Mouse (Mus musculus) lung, embryonic 14.5 days (tissue): Measurements from ENCODE around the gene Fyn. TPM values are rescaled to one million over a fixed set of nuclear protein-coding genes. Genes with fewer than 3 reads are reported as not detected.
A peak's percentile ranks its signal among the peaks of the same experiment; 100 is the strongest.

Source experiments
- ATAC-seq: fragments of 200-750 bp; cut with Nextera tagmentation; 2 replicates; pipeline ENCODE4 v1.8.0; 2017; ENCODE audit warnings: mild to moderate bottlenecking, moderate TSS enrichment, moderate library complexity; ENCODE audit not compliant: insufficient read depth
- DNase-seq: peaks from one replicate; pipeline ENCODE4 v3.0.0-alpha.2; 2015
- H3K27ac ChIP-seq: fragments of 300-500 bp; sonication (generic); 2 replicates; pipeline ENCODE4 v1.5.1; 2014; ENCODE audit warnings: low read depth, mild to moderate bottlenecking, moderate library complexity
- H3K27me3 ChIP-seq: fragments of 300-500 bp; sonication (generic); 2 replicates; pipeline ENCODE4 v1.6.1; 2014; ENCODE audit warnings: low read length, control low read depth; ENCODE audit not compliant: insufficient read depth
- H3K36me3 ChIP-seq: fragments of 300-500 bp; sonication (generic); 2 replicates; pipeline ENCODE4 v1.6.1; 2014; ENCODE audit warnings: control low read depth; ENCODE audit not compliant: insufficient read depth
- H3K4me1 ChIP-seq: fragments of 300-500 bp; sonication (generic); 2 replicates; pipeline ENCODE4 v1.6.1; 2014; ENCODE audit warnings: antibody characterized with exemption, control low read depth; ENCODE audit not compliant: insufficient read depth
- H3K4me2 ChIP-seq: fragments of 300-500 bp; sonication (generic); 2 replicates; pipeline ENCODE4 v1.6.1; 2014; ENCODE audit warnings: mild to moderate bottlenecking
- H3K4me3 ChIP-seq: fragments of 300-500 bp; sonication (generic); 2 replicates; pipeline ENCODE4 v1.5.1; 2014; ENCODE audit warnings: low read depth, low read length
- H3K9ac ChIP-seq: fragments of 300-500 bp; sonication (generic); 2 replicates; pipeline ENCODE4 v1.6.1; 2014
- H3K9me3 ChIP-seq: fragments of 300-500 bp; sonication (generic); 2 replicates; pipeline ENCODE4 v1.6.1; 2016; ENCODE audit warnings: low read depth, low read length, control low read depth
- CTCF ChIP-seq: IDR thresholded peaks from 2 replicates; pipeline ENCODE4 v1.5.1; 2016; ENCODE audit warnings: antibody characterized with exemption, low read depth
- WGBS: fragments of 180-500 bp; shearing (Covaris S2); extraction: QIAGEN DNeasy Blood & Tissue Kit; methylation state at CpG from one replicate; pipeline ENCODE4 v1.1.7; 2014; 5-methylcytosine and 5-hydroxymethylcytosine counted together
- polyA plus RNA-seq: library from polyadenylated mRNA; unstranded; fragments of >200 nt; fragmentation: Nextera tagmentation; extraction: Ambion mirVana; gene quantifications from 2 replicates; pipeline ENCODE4 v1.2.1, GENCODE M21; 2014

Gene Fyn
- polyA plus RNA-seq, 1 experiment from 2014 or later: 30.3 TPM

- Histone ChIP-seq H3K36me3 (no peaks in the 10 kb centered on the region), H3K9me3 (no peaks in the 10 kb centered on the region), H3K4me2 (no peak overlapping the region), H3K9ac (no peak overlapping the region), H3K27me3 (no peaks in the 10 kb centered on the region), H3K27ac (no peak overlapping the region), H3K4me1 (0 out of 2 replicates have a peak, but pooled peaks cover 4% of the 10 kb centered on the region), H3K4me3 (no peak overlapping the region)
- DNase-seq (no peak), ATAC-seq (no peak)
- WGBS: 87% methylated on average over 8 of the region's 8 CpGs
- TF ChIP-seq CTCF: no peak
Observed at GRCm38 (mm10) chr10:39451918-39452624, 83.4 kb downstream of the Fyn start.

DNA sequence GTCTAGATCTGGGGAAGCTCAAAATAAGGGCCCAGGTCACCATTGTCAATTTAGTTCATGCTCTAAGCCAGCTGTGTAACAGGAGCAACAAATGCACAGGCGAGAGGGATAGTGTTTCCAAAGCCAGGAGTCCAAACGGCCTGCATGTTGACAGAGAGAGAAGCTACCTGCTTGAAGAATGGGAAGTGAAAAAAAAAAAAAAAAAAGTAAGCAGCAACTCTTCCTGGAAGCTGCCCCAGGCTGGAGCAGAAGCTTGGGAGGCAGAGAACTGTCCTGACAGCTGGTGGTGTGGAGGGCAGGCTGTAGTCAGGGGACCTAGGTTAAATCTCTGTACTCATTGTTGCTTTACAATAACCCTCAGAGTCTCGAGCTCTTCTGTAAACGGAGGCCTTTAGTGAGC, 86.7 kb downstream of the Fyn start:
- no peak overlapping the region for H3K27ac ChIP-seq
- ATAC-seq (no peak), DNase-seq (no peak)
- no peak overlapping the region for H3K4me2 ChIP-seq
- H3K9me3 ChIP-seq: no peaks in the 10 kb centered on the region
- WGBS: 49% methylated on average over 4 of the region's 4 CpGs
- TF ChIP-seq CTCF: no peak
- H3K9ac ChIP-seq: no peak overlapping the region
- no peak overlapping the region for H3K4me3 ChIP-seq
- no peaks in the 10 kb centered on the region for H3K27me3 ChIP-seq
- no peaks in the 10 kb centered on the region for H3K36me3 ChIP-seq
- peaks cover 12% of the 10 kb centered on the region; the same call in 1 of the 2 replicates for H3K4me1 ChIP-seq

DNA sequence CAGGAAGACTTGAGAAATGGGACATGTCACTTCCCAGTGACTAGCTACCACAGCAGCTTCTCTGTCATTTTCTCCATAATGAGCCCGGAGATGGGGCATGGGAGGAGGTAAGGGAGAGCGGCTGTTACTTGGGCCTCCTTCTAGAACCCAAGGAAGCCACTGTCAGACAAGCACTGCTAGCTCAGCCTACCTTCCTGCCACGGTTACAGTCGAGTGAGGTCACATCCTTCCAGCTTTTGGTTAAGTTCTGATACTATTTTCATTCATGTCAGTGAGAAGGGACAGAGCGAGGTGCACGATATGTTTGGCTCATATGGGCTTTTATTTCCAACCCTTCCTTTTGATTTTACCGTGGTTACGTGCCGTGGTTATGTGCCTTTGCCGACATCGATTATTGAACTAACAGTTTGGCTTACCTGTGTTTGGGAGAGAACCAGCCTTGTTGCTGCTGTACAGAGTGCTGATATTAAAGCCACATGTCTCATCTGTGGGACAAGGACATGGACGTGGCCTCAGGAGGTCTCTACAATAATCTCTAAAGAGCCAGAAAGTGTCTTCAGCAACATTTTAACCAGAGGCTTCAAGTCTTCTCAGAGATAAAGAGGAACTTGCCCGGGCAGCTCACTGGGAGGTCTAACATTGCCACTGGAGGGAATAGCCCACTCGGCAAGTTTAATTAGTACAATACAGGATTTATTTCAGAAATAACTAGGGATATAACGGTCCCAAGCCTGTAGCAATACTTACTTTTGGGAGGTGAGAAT, 87.4 kb downstream of the Fyn start:
- ATAC-seq (no peak), DNase-seq (no peak)
- Histone ChIP-seq H3K4me2 (no peak overlapping the region), H3K36me3 (no peaks in the 10 kb centered on the region), H3K4me3 (no peak overlapping the region), H3K4me1 (peaks cover 8% of the 10 kb centered on the region; the same call in 1 of the 2 replicates), H3K9me3 (no peaks in the 10 kb centered on the region), H3K27me3 (no peaks in the 10 kb centered on the region), H3K27ac (no peak overlapping the region), H3K9ac (no peak overlapping the region)
- TF ChIP-seq CTCF: no peak
- WGBS: 83% methylated on average over 15 of the region's 15 CpGs

GRCm38 (mm10) chr10:39456776-39457175, 88.1 kb downstream of the Fyn start:
- peaks cover 8% of the 10 kb centered on the region; the same call in 1 of the 2 replicates for H3K4me1 ChIP-seq
- no peaks in the 10 kb centered on the region for H3K27me3 ChIP-seq
- H3K9ac ChIP-seq: no peak overlapping the region
- TF ChIP-seq CTCF: no peak
- no peak for ATAC-seq
- WGBS: 80% methylated on average over 6 of the region's 6 CpGs
- no peaks in the 10 kb centered on the region for H3K36me3 ChIP-seq
- no peaks in the 10 kb centered on the region for H3K9me3 ChIP-seq
- no peak for DNase-seq
- no peak overlapping the region for H3K4me2 ChIP-seq
- H3K27ac ChIP-seq: no peak overlapping the region
- no peak overlapping the region for H3K4me3 ChIP-seq

- H3K9ac ChIP-seq: no peak overlapping the region
- H3K9me3 ChIP-seq: no peaks in the 10 kb centered on the region
- H3K36me3 ChIP-seq: no peaks in the 10 kb centered on the region
- no peak overlapping the region for H3K4me2 ChIP-seq
- no peak for TF ChIP-seq CTCF
- DNase-seq (no peak), ATAC-seq (no peak)
- no peaks in the 10 kb centered on the region for H3K27me3 ChIP-seq
- peaks cover 8% of the 10 kb centered on the region; the same call in 1 of the 2 replicates for H3K4me1 ChIP-seq
- 88% methylated on average over 11 of the region's 11 CpGs for WGBS
- H3K4me3 ChIP-seq: no peak overlapping the region
- H3K27ac ChIP-seq: no peak overlapping the region
Observed at GRCm38 (mm10) chr10:39457281-39457680, 88.6 kb downstream of the Fyn start.

DNA sequence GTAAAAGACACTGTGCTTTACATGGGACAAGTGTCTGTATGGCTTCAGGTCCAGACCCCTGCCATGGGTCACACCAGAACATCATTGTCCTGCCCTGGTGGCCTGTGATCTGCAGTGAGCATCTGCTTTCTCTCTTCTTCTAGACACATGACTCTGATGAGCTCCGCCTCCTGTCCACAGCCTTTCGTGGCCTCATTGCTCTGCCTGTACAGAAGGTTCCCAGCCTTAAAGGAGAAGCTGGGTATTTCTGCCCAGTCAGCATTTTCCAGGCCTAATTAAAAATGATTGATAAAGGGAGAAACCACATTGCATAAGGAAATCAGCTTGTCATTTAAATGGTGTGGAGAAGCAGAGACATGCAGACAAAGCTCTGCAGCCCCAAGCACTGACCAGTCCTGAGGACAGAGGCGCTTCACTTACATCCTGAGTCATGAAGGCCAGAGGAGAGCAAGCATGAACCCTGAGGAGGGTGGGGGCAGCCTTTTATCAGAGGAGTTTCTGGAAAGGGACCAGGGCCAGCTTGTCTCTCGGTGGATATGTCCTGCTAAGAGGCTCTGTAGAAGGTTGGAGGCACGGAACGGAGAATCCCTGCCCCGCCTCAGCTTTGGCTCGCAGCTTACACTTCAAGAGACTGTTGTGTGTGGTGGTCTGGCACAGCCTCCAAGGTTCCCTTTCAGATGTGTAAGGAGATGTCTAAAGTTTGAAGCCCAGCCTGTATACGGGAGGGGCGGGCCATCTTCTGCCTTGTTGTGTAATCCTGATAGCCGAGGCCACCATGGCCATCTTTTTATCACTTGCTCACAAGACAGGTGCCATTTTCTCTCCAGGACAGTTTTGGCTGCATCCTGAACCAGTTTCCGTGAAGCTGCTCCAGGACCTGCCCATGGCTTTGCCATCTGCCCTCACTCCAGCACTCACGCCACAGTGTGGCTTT, 90.4 kb downstream of the Fyn start:
- ATAC-seq (peak; percentile 71), DNase-seq (peak; percentile 66)
- no peak overlapping the region for H3K9ac ChIP-seq
- no peaks in the 10 kb centered on the region for H3K9me3 ChIP-seq
- no peaks in the 10 kb centered on the region for H3K36me3 ChIP-seq
- H3K4me3 ChIP-seq: no peak overlapping the region
- H3K27ac ChIP-seq: peak overlapping the region; percentile 26; the same call in 1 of the 2 replicates
- no peaks in the 10 kb centered on the region for H3K27me3 ChIP-seq
- no peak for TF ChIP-seq CTCF
- H3K4me2 ChIP-seq: 0 out of 2 replicates have a peak overlapping the region, but pooled peaks have one; percentile 4
- 44% methylated on average over 13 of the region's 13 CpGs for WGBS
- H3K4me1 ChIP-seq: peaks cover 8% of the 10 kb centered on the region; the same call in 1 of the 2 replicates
